Mouse (Mus musculus) gastrocnemius, adult 2 months (tissue): ENCODE results near the gene Hoxa5. TPM values are rescaled to one million over a fixed set of nuclear protein-coding genes. Genes with fewer than 3 reads are reported as not detected.

ENCODE experiments used
- DNase-seq: peaks from one replicate; pipeline ENCODE4 v3.0.0; 2022
- H3K27ac ChIP-seq: fragments of 200-600 bp; 2 replicates; pipeline ENCODE4 v1.8.1; 2022; ENCODE audit warnings: mild to moderate bottlenecking
- H3K4me3 ChIP-seq: fragments of 200-600 bp; 2 replicates; pipeline ENCODE4 v1.8.1; 2022; ENCODE audit warnings: mild to moderate bottlenecking, moderate library complexity
- CTCF ChIP-seq: fragments of 200-600 bp; IDR thresholded peaks from 2 replicates; pipeline ENCODE4 v1.8.1; 2022; ENCODE audit warnings: antibody characterized with exemption, mild to moderate bottlenecking, moderate library complexity
- intact Hi-C: fragments of 180-260 bp; cut with DNase I; formaldehyde crosslinking; loops from one replicate; pipeline ENCODE4 v1.15.1; 2025
- microRNA-seq: library from miRNA; unstranded; fragments of <30 nt; microRNA quantifications from one replicate; pipeline ENCODE4 v1.2.0, GENCODE M21; 2021
- total RNA-seq, 2 experiments: library from RNA; stranded (reverse); gene quantifications; 2 replicates each; pipeline ENCODE4 v1.2.3; 2021

Gene Hoxa5
- total RNA-seq, 2 experiments from 2014 or later, result 2.2 to 2.9 TPM

GRCm38 (mm10) chr6:52157466-52158275 lies 46.7 kb downstream of the Hoxa5 start:
- no peak for DNase-seq
- intact Hi-C loops, result loop anchor here (5.0 kb wide), 1 partner anchor 145 kb away; the partner anchor contains the start of gene Skap2
- Histone ChIP-seq H3K27ac (peak overlapping the region; percentile 90), H3K4me3 (peak overlapping the region; percentile 88)
- no peak for TF ChIP-seq CTCF

GRCm38 (mm10) chr6:52156551-52157200 lies 47.7 kb downstream of the Hoxa5 start:
- no peak for TF ChIP-seq CTCF
- intact Hi-C loops, result loop anchor here (5.0 kb wide), 1 partner anchor 144 kb away; the partner anchor contains the start of gene Skap2
- Histone ChIP-seq H3K4me3 (no peak overlapping the region), H3K27ac (no peak overlapping the region)
- DNase-seq, result no peak

- no peak overlapping the region for H3K4me3 ChIP-seq
- no peak overlapping the region for H3K27ac ChIP-seq
- no peak for DNase-seq
- intact Hi-C loops, result loop anchor here (5.0 kb wide), 1 partner anchor 143 kb away; the partner anchor contains the start of gene Skap2
- no peak for TF ChIP-seq CTCF
These were observed 48.9 kb downstream of the Hoxa5 start for GRCm38 (mm10) chr6:52155471-52155870.

- intact Hi-C loops, result no loop called here
- Histone ChIP-seq H3K27ac (no peak overlapping the region), H3K4me3 (no peak overlapping the region)
- no peak for DNase-seq
- TF ChIP-seq CTCF, result no peak
These were observed 50.3 kb downstream of the Hoxa5 start for GRCm38 (mm10) chr6:52154044-52154443.

- Histone ChIP-seq H3K27ac (no peak overlapping the region), H3K4me3 (no peak overlapping the region)
- intact Hi-C loops, result no loop called here
- no peak for TF ChIP-seq CTCF
- no peak for DNase-seq
These were observed 51.1 kb downstream of the Hoxa5 start for GRCm38 (mm10) chr6:52153270-52153669.

DNA sequence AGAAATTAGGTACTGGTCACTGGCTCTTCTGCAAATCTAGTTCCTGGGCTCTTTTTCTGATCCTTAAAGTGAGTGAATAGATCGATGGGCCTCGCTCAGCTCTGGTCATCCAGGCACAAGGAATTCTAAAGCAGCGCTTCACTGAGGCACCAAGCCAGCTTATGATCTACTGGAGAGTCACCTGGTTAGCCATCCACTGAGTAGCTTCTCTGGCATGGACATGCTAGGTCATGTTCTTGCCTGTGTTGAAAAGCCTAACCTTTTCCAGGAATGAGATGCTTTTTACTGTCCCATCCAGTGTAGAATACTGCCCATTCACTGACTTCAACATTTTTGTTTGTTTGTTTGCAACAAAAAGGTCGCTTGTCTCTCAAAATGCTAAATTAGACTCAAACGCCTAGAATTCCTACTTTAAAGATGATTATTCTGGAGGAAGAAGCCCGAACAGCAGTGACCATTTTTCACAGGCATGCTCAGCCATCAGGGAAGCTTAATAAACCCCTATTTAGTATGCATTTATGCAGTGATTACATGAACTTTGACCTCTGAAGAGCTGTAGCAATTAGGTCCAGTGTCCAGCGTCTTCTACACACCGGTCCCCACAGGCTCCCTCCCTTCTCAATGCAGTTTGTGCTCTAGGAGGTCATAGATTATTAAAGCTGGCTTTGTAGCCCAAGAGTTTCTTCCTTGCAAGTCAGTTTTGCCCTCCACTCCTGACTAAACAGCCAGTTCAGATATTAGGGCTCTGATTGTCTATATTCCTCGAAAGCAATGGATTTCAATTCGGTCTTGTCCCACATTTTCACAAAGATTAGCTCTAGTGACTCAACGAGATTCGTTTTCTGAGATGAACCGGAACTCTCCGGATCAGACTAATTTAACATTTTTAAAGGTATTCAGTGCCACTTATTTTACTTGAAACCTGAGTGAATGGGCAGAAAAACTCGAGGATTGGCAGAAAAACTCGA lies 51.9 kb downstream of the Hoxa5 start:
- Histone ChIP-seq H3K4me3 (no peak overlapping the region), H3K27ac (no peak overlapping the region)
- intact Hi-C loops, result no loop called here
- no peak for TF ChIP-seq CTCF
- no peak for DNase-seq

Small RNA genes within 50 kb of the gene (microRNA-seq; reads per million reads assigned to microRNA genes)
- gene Mir196b, result 7,520 reads per million, percentile 90 among the genes with 10 or more reads in this experiment

Other genes with a start within 250 kb of the Hoxa5 start
- 1 to 10 TPM; 1.9 to 4.0 TPM for gene Skap2, start 192.0 kb downstream of the Hoxa5 start, total RNA-seq
- gene Hoxa1, start 46.3 kb downstream of the Hoxa5 start, total RNA-seq, result under 1 TPM; 0.13 to 0.22 TPM
- under 1 TPM; 0.47 to 0.56 TPM for gene Hoxa2, start 39.8 kb downstream of the Hoxa5 start, total RNA-seq
- under 1 TPM in 1 of 2 experiments, not detected in 1; 0.10 TPM for gene 5730596B20Rik, start 27.1 kb downstream of the Hoxa5 start, total RNA-seq
- 1 to 10 TPM; 2.7 to 3.3 TPM for gene Hoxa4, start 12.8 kb downstream of the Hoxa5 start, total RNA-seq
- 1 to 10 TPM; 2.6 to 2.7 TPM for gene Hoxa6, start 4.1 kb upstream of the Hoxa5 start, total RNA-seq
- 1 to 10 TPM; 2.8 to 3.1 TPM for gene Hoxa3, start 8.7 kb upstream of the Hoxa5 start, total RNA-seq
- gene Gm28308, start 8.8 kb upstream of the Hoxa5 start, total RNA-seq, result under 1 TPM in 1 of 2 experiments, not detected in 1; 0.82 TPM
- gene Hoxa7, start 17.3 kb upstream of the Hoxa5 start, total RNA-seq, result 1 to 10 TPM; 4.7 to 5.0 TPM
- gene Hoxa9, start 26.5 kb upstream of the Hoxa5 start, total RNA-seq, result 1 to 10 TPM; 7.5 to 8.8 TPM
- gene Hoxa10, start 36.3 kb upstream of the Hoxa5 start, total RNA-seq, result 10 to 100 TPM; 17.4 to 17.7 TPM
- 1 to 10 TPM; 1.0 to 4.3 TPM for gene Hoxa11, start 41.2 kb upstream of the Hoxa5 start, total RNA-seq
- 1 to 10 TPM; 1.5 to 3.8 TPM for gene Hoxa13, start 56.3 kb upstream of the Hoxa5 start, total RNA-seq
- gene Evx1, start 108.9 kb upstream of the Hoxa5 start, total RNA-seq, result not detected